Mouse (Mus musculus): ENCODE data around the gene Wnt9a. TPM values are rescaled to one million over a fixed set of nuclear protein-coding genes. Genes with fewer than 3 reads are reported as not detected.

Gene Wnt9a
- polyA plus RNA-seq, 1 experiment from 2014 or later: 14.0 TPM

- no peak for ATAC-seq (ENCODE audit: insufficient number of reproducible peaks, low FRiP score, low TSS enrichment, low read depth)
- WGBS: 72% methylated on average over 3 of the region's 3 CpGs
Observed at GRCm38 (mm10) chr11:59322988-59323387, 16.3 kb downstream of the Wnt9a start.

DNA sequence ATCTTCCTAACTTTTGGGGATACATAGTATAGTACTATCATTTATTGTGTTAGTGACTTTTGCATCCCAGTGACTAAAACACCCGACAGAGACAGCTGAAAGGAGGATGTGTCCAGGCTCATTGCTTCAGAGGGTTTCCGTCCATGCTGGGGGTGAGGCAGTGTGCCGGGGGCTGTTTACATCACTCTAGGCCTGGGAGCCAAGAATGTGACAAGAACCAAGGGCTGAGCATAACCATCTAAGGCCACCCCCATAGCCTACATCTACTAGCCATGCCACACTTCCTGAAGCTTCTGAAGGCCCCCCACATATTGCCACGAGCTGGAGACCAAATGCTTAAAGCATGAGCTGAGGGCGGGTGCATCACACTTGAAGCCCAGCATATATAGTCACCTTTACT lies 18.0 kb downstream of the Wnt9a start:
- Histone ChIP-seq H3K27ac (0 out of 2 replicates have a peak overlapping the region, but pooled peaks have one; percentile 7), H3K9ac (no peak overlapping the region), H3K27me3 (no peaks in the 10 kb centered on the region), H3K36me3 (peaks cover 9% of the 10 kb centered on the region; the same call in 1 of the 2 replicates), H3K4me3 (no peak overlapping the region), H3K9me3 (no peaks in the 10 kb centered on the region), H3K4me1 (peaks cover 25% of the 10 kb centered on the region), H3K4me2 (no peak overlapping the region)
- WGBS: 68% methylated on average over 5 of the region's 5 CpGs
- no peak for ATAC-seq (ENCODE audit: insufficient number of reproducible peaks, low FRiP score, low TSS enrichment, low read depth)

More at GRCm38 (mm10) chr11:59322988-59323387, 16.3 kb downstream of the Wnt9a start:
- Histone ChIP-seq H3K27ac (no peak overlapping the region), H3K9me3 (no peaks in the 10 kb centered on the region), H3K27me3 (no peaks in the 10 kb centered on the region), H3K9ac (no peak overlapping the region), H3K4me1 (peaks cover 10% of the 10 kb centered on the region), H3K36me3 (0 out of 2 replicates have a peak, but pooled peaks cover 4% of the 10 kb centered on the region), H3K4me2 (no peak overlapping the region), H3K4me3 (no peak overlapping the region)

DNA sequence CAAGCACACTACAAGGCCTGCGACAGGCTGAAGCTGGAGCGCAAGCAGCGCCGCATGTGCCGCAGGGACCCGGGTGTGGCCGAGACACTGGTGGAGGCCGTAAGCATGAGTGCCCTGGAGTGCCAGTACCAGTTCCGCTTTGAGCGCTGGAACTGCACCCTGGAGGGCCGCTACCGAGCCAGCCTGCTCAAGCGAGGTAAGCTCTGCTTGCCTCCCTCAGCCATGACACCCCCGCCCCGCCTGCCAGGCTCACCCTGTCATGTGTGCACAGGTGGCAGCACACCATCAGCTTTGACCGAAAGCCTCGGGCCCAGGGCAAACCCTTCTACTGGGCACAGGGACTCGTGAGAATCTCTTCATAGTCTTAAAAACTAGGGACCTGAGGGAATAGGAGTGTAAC lies 20.9 kb downstream of the Wnt9a start:
- WGBS: 79% methylated on average over 18 of the region's 18 CpGs
- H3K9me3 ChIP-seq: no peaks in the 10 kb centered on the region
- H3K9ac ChIP-seq: no peak overlapping the region
- no peak overlapping the region for H3K4me2 ChIP-seq
- H3K4me1 ChIP-seq: peaks cover 33% of the 10 kb centered on the region
- peaks cover 27% of the 10 kb centered on the region for H3K36me3 ChIP-seq
- no peak; the same call in 1 of the 2 replicates for ATAC-seq (ENCODE audit: insufficient number of reproducible peaks, low FRiP score, low TSS enrichment, low read depth)
- H3K4me3 ChIP-seq: no peak overlapping the region
- H3K27ac ChIP-seq: no peak overlapping the region
- H3K27me3 ChIP-seq: peaks cover 10% of the 10 kb centered on the region; the same call in 1 of the 2 replicates

DNA sequence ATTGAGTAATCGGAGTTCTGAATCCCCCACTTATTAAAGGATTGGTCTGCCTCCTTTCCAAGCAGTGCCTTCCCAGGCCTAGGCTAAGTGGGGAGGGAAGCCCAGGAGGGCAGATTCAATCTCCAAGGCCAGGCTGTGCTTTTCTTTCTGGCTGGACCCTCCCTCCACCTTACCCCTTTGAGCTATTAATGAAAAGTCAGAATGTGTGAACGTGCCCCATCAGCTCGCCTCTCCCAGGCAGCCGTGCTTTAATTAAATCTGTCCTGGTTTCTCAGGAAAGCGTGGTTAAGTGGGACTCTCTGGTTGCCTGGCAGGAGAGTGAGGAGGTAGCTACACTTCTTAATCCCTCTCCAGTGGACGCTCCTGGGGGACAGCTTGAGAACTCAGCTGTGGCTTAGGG lies 22.9 kb downstream of the Wnt9a start:
- no peak overlapping the region for H3K4me2 ChIP-seq
- H3K4me3 ChIP-seq: no peak overlapping the region
- peaks cover 34% of the 10 kb centered on the region for H3K4me1 ChIP-seq
- no peak for ATAC-seq (ENCODE audit: insufficient number of reproducible peaks, low FRiP score, low TSS enrichment, low read depth)
- peaks cover 10% of the 10 kb centered on the region; the same call in 1 of the 2 replicates for H3K27me3 ChIP-seq
- 23% methylated on average over 6 of the region's 6 CpGs for WGBS
- H3K27ac ChIP-seq: no peak overlapping the region
- H3K36me3 ChIP-seq: peaks cover 27% of the 10 kb centered on the region
- H3K9ac ChIP-seq: no peak overlapping the region
- H3K9me3 ChIP-seq: no peaks in the 10 kb centered on the region

DNA sequence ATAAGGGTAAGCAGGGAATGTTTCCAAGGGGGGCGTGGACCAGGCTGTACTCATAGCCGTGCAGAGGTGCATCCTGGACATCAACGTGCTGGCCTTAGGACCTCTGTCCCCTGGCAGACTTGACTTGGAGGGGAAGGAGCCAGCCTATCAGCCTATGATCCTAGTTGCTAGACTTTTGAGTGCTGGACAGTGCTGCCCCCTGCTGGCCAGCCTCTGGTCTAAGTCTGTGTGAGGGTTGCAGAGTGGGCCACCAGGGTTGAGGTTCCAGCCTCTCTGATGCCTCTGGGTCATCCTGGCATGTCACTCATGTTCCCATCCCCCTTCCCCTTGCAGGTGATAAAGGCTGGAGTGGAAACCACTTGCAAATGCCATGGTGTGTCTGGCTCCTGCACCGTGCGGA lies 23.8 kb downstream of the Wnt9a start:
- no peak; the same call in 1 of the 2 replicates for ATAC-seq (ENCODE audit: insufficient number of reproducible peaks, low FRiP score, low TSS enrichment, low read depth)
- 48% methylated on average over 5 of the region's 5 CpGs for WGBS

DNA sequence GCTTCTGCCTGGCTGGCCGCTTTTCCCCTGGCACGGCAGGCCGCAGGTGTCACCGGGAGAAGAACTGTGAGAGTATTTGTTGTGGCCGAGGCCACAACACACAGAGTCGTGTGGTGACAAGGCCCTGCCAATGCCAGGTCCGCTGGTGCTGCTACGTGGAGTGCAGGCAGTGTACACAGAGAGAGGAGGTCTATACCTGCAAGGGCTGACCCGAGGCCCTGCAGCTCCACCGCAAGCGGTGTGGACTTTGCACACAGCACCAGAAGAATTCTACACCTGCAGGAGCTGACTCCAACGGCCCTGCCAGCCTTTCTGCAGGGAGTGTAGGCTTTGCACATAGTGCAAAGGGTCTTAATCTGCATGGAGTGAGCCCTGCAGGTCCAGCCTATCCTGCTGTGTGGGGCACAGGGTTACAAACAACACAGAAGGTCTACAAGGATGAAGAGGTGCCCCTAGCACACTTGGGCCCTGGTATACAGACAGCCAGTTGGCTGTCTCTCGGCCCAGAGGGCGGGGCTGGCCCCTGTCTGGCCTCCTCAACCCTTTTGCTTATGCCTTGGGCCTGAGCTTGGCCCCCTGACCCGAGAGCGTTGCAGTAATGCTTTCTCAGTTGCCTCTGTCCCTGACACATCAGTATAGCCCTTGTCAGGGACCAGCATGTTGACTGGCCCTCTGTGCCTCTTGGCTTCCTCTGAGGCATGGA lies 24.6 kb downstream of the Wnt9a start:
- H3K27me3 ChIP-seq: peaks cover 10% of the 10 kb centered on the region; the same call in 1 of the 2 replicates
- WGBS: 85% methylated on average over 16 of the region's 16 CpGs
- ATAC-seq (ENCODE audit: insufficient number of reproducible peaks, low FRiP score, low TSS enrichment, low read depth): no peak
- H3K36me3 ChIP-seq: peaks cover 27% of the 10 kb centered on the region
- no peaks in the 10 kb centered on the region for H3K9me3 ChIP-seq
- no peak overlapping the region for H3K4me3 ChIP-seq
- H3K27ac ChIP-seq: no peak overlapping the region
- no peak overlapping the region for H3K4me2 ChIP-seq
- peaks cover 48% of the 10 kb centered on the region for H3K4me1 ChIP-seq
- no peak overlapping the region for H3K9ac ChIP-seq

More for the DNA sequence above, 23.8 kb downstream of the Wnt9a start:
- H3K4me1 ChIP-seq: peaks cover 41% of the 10 kb centered on the region
- no peak overlapping the region for H3K27ac ChIP-seq
- no peak overlapping the region for H3K9ac ChIP-seq
- peaks cover 27% of the 10 kb centered on the region for H3K36me3 ChIP-seq
- H3K4me3 ChIP-seq: no peak overlapping the region
- H3K9me3 ChIP-seq: no peaks in the 10 kb centered on the region
- peaks cover 10% of the 10 kb centered on the region; the same call in 1 of the 2 replicates for H3K27me3 ChIP-seq
- H3K4me2 ChIP-seq: no peak overlapping the region

GRCm38 (mm10) chr11:59332938-59333337 lies 26.2 kb downstream of the Wnt9a start:
- peaks cover 54% of the 10 kb centered on the region for H3K4me1 ChIP-seq
- H3K36me3 ChIP-seq: peaks cover 24% of the 10 kb centered on the region
- WGBS: 44% methylated on average over 9 of the region's 9 CpGs
- no peak overlapping the region for H3K9ac ChIP-seq
- H3K4me2 ChIP-seq: no peak overlapping the region
- peaks cover 10% of the 10 kb centered on the region; the same call in 1 of the 2 replicates for H3K27me3 ChIP-seq
- ATAC-seq (ENCODE audit: insufficient number of reproducible peaks, low FRiP score, low TSS enrichment, low read depth): no peak
- no peak overlapping the region for H3K27ac ChIP-seq
- no peak overlapping the region for H3K4me3 ChIP-seq
- no peaks in the 10 kb centered on the region for H3K9me3 ChIP-seq

DNA sequence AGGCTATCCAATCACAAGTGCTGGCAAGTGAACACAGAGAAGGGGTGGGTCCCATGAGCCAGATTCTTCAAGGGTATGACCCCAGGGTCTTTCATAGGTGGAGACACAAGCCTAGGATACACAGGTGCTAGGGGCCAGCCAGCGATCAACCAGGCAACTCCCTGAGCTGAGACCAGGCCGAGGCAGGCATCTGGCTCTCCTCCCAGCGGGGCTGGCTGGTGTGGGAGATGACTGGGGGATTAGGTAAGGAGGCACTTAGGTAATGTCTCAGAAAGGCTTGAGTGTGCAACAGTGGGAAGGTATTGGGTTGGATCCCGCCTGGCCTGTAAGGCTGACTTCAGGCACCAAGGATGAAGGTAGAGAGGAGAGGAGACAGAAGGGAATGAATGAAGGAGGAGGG lies 28.4 kb downstream of the Wnt9a start:
- no peak overlapping the region for H3K4me2 ChIP-seq
- no peak for ATAC-seq (ENCODE audit: insufficient number of reproducible peaks, low FRiP score, low TSS enrichment, low read depth)
- H3K9ac ChIP-seq: no peak overlapping the region
- peaks cover 18% of the 10 kb centered on the region for H3K36me3 ChIP-seq
- no peaks in the 10 kb centered on the region for H3K9me3 ChIP-seq
- no peak overlapping the region for H3K27ac ChIP-seq
- WGBS: 49% methylated on average over 4 of the region's 4 CpGs
- H3K4me1 ChIP-seq: peaks cover 40% of the 10 kb centered on the region
- peaks cover 10% of the 10 kb centered on the region; the same call in 1 of the 2 replicates for H3K27me3 ChIP-seq
- H3K4me3 ChIP-seq: no peak overlapping the region

GRCm38 (mm10) chr11:59335942-59336341 lies 29.2 kb downstream of the Wnt9a start:
- Histone ChIP-seq H3K36me3 (peaks cover 14% of the 10 kb centered on the region), H3K27me3 (peaks cover 7% of the 10 kb centered on the region; the same call in 1 of the 2 replicates), H3K9me3 (no peaks in the 10 kb centered on the region), H3K9ac (no peak overlapping the region), H3K4me1 (peaks cover 35% of the 10 kb centered on the region), H3K4me3 (no peak overlapping the region), H3K4me2 (no peak overlapping the region), H3K27ac (peak overlapping the region; percentile 57)
- 32% methylated on average over 2 of the region's 2 CpGs for WGBS
- ATAC-seq (ENCODE audit: insufficient number of reproducible peaks, low FRiP score, low TSS enrichment, low read depth): no peak

DNA sequence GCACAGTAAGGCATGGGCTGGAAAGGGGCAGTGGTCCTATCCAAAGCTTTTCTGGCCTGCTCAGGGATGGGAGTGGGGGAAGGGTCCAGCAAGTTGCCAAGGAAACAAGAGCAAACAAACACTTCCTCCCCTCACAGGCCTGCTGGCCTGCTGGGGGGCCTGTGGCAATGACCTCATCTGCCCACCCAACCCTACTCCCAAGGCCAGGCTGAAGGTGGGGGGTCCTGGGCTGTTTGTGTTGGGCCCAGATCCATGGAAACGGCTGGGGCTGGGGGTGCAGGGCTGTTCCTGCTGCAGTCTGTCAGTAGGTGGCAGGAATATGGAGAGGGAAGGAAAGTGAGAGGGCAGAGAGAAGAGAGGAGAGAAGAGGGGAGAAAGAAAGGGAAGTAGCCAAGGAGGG lies 29.7 kb downstream of the Wnt9a start:
- ATAC-seq (ENCODE audit: insufficient number of reproducible peaks, low FRiP score, low TSS enrichment, low read depth): peak; percentile 53; the same call in 1 of the 2 replicates
- Histone ChIP-seq H3K4me3 (no peak overlapping the region), H3K4me1 (peaks cover 35% of the 10 kb centered on the region), H3K36me3 (peaks cover 9% of the 10 kb centered on the region), H3K27me3 (peaks cover 3% of the 10 kb centered on the region; the same call in 1 of the 2 replicates), H3K9ac (no peak overlapping the region), H3K9me3 (no peaks in the 10 kb centered on the region), H3K4me2 (no peak overlapping the region), H3K27ac (peak overlapping the region; percentile 57; the same call in 1 of the 2 replicates)
- WGBS: 4% methylated on average over 1 of the region's 1 CpGs

GRCm38 (mm10) chr11:59337955-59338735 lies 31.4 kb downstream of the Wnt9a start:
- 56% methylated on average over 13 of the region's 13 CpGs for WGBS
- Histone ChIP-seq H3K27ac (no peak overlapping the region), H3K4me1 (peaks cover 35% of the 10 kb centered on the region), H3K9me3 (no peaks in the 10 kb centered on the region), H3K36me3 (no peaks in the 10 kb centered on the region), H3K27me3 (no peaks in the 10 kb centered on the region), H3K9ac (no peak overlapping the region), H3K4me2 (no peak overlapping the region), H3K4me3 (no peak overlapping the region)
- no peak for ATAC-seq (ENCODE audit: insufficient number of reproducible peaks, low FRiP score, low TSS enrichment, low read depth)

DNA sequence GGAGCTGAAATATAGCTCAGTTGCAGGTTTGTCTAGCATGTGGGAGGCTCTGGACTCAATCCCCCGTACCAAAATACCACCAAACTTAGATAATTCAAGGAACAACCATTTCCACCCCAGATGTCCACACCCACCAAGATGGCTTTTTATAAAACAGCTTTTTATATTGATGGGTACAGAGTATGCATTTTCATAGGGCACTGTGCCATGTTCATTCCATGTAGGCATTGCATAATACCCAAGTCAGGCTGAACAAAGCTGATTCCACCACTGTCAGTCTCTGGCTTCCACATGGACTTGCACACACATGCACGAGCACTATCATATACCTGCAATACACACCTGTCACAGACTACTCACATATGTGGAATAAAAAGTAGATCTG lies 32.0 kb downstream of the Wnt9a start:
- peaks cover 33% of the 10 kb centered on the region for H3K4me1 ChIP-seq
- H3K27ac ChIP-seq: no peak overlapping the region
- H3K9ac ChIP-seq: no peak overlapping the region
- WGBS: 86% methylated on average over 2 of the region's 2 CpGs
- H3K36me3 ChIP-seq: no peaks in the 10 kb centered on the region
- H3K4me2 ChIP-seq: no peak overlapping the region
- no peak overlapping the region for H3K4me3 ChIP-seq
- no peaks in the 10 kb centered on the region for H3K9me3 ChIP-seq
- ATAC-seq (ENCODE audit: insufficient number of reproducible peaks, low FRiP score, low TSS enrichment, low read depth): no peak
- H3K27me3 ChIP-seq: no peaks in the 10 kb centered on the region

All from limb, embryonic 15.5 days (tissue).